Mouse (Mus musculus): ENCODE measurements at regions not wholly inside any gene's neighbourhood (a gene's known extent, or its start where the extent isn't known, plus 50 kb on each side); places are given as distances from the start of the nearest gene placed in this dataset.

GRCm38 (mm10) chr1:142605224-142605623, 1035.2 kb upstream of the B3galt2 start:
- no peak for DNase-seq

- DNase-seq: no peak
Observed at GRCm38 (mm10) chr1:142606082-142606481, 1034.4 kb upstream of the B3galt2 start.

GRCm38 (mm10) chr1:142621464-142621863, 1019.0 kb upstream of the B3galt2 start:
- no peak for DNase-seq

GRCm38 (mm10) chr1:142624303-142624702, 1016.2 kb upstream of the B3galt2 start:
- DNase-seq: no peak

GRCm38 (mm10) chr1:142655289-142655688, 985.2 kb upstream of the B3galt2 start:
- DNase-seq: no peak

GRCm38 (mm10) chr1:142665262-142665661, 975.2 kb upstream of the B3galt2 start:
- DNase-seq: no peak

GRCm38 (mm10) chr1:142679917-142680316, 960.5 kb upstream of the B3galt2 start:
- no peak for DNase-seq

- no peak for DNase-seq
Observed at GRCm38 (mm10) chr1:142688828-142689227, 951.6 kb upstream of the B3galt2 start.

- DNase-seq: no peak
Observed at GRCm38 (mm10) chr1:142695179-142695578, 945.3 kb upstream of the B3galt2 start.

- DNase-seq: no peak
Observed at GRCm38 (mm10) chr1:142708263-142708662, 932.2 kb upstream of the B3galt2 start.

- no peak for DNase-seq
Observed at GRCm38 (mm10) chr1:142730259-142730658, 910.2 kb upstream of the B3galt2 start.

- DNase-seq: no peak
Observed at GRCm38 (mm10) chr1:142734108-142734507, 906.4 kb upstream of the B3galt2 start.

GRCm38 (mm10) chr1:142738376-142738775, 902.1 kb upstream of the B3galt2 start:
- no peak for DNase-seq

GRCm38 (mm10) chr1:142742307-142742706, 898.2 kb upstream of the B3galt2 start:
- peak; percentile 4 for DNase-seq

GRCm38 (mm10) chr1:142771010-142771409, 869.5 kb upstream of the B3galt2 start:
- no peak for DNase-seq

Measured in right cerebral cortex, postnatal 14 days (tissue).